Mouse (Mus musculus) midbrain, embryonic 12.5 days (tissue): Measurements from ENCODE around the gene Patz1. TPM values are rescaled to one million over a fixed set of nuclear protein-coding genes. Genes with fewer than 3 reads are reported as not detected.

Experiments
- ATAC-seq: fragments of 200-750 bp; cut with Nextera tagmentation; 2 replicates; pipeline ENCODE4 v1.8.0; 2017; ENCODE audit warnings: low read depth, moderate TSS enrichment, moderate library complexity; ENCODE audit not compliant: low FRiP score
- H3K27ac ChIP-seq: fragments of 300-500 bp; sonication (generic); replicated peaks from 2 replicates; pipeline ENCODE4 v1.5.1; 2016; ENCODE audit warnings: mild to moderate bottlenecking
- H3K27me3 ChIP-seq: fragments of 300-500 bp; sonication (generic); 2 replicates; pipeline ENCODE4 v1.6.1; 2016; ENCODE audit warnings: mild to moderate bottlenecking
- H3K36me3 ChIP-seq: fragments of 300-500 bp; sonication (generic); 2 replicates; pipeline ENCODE4 v1.6.1; 2016
- H3K4me1 ChIP-seq: fragments of 300-500 bp; sonication (generic); 2 replicates; pipeline ENCODE4 v1.6.1; 2016
- H3K4me2 ChIP-seq: fragments of 300-500 bp; sonication (generic); replicated peaks from 2 replicates; pipeline ENCODE4 v1.6.1; 2016; ENCODE audit warnings: mild to moderate bottlenecking, moderate library complexity
- H3K4me3 ChIP-seq: fragments of 300-500 bp; sonication (generic); 2 replicates; pipeline ENCODE4 v1.5.1; 2016; ENCODE audit warnings: mild to moderate bottlenecking
- H3K9ac ChIP-seq: fragments of 300-500 bp; sonication (generic); replicated peaks from 2 replicates; pipeline ENCODE4 v1.6.1; 2016; ENCODE audit warnings: mild to moderate bottlenecking, moderate library complexity
- H3K9me3 ChIP-seq: fragments of 300-500 bp; sonication (generic); 2 replicates; pipeline ENCODE4 v1.6.1; 2016; ENCODE audit warnings: mild to moderate bottlenecking
- WGBS: fragments of 180-500 bp; shearing (Covaris S2); methylation state at CpG from one replicate; pipeline ENCODE4 v1.1.7; 2016; 5-methylcytosine and 5-hydroxymethylcytosine counted together
- polyA plus RNA-seq: library from polyadenylated mRNA; unstranded; fragments of >200 nt; fragmentation: Nextera tagmentation; extraction: Ambion mirVana; gene quantifications from 2 replicates; pipeline ENCODE4 v1.2.1, GENCODE M21; 2016

Patz1 gene
- polyA plus RNA-seq, 1 experiment from 2014 or later = 140 TPM

GRCm38 (mm10) chr11:3333111-3333695 is 44.5 kb downstream of the Patz1 start:
- WGBS = 90% methylated on average over 11 of the region's 11 CpGs
- Histone ChIP-seq H3K36me3 (no peaks in the 10 kb centered on the region), H3K27ac (no peak overlapping the region), H3K27me3 (peaks cover 11% of the 10 kb centered on the region; the same call in 1 of the 2 replicates), H3K4me3 (no peak overlapping the region), H3K4me1 (peaks cover 37% of the 10 kb centered on the region), H3K4me2 (no peak overlapping the region), H3K9ac (no peak overlapping the region; the same call in 1 of the 2 replicates), H3K9me3 (no peaks in the 10 kb centered on the region)
- no peak for ATAC-seq

DNA sequence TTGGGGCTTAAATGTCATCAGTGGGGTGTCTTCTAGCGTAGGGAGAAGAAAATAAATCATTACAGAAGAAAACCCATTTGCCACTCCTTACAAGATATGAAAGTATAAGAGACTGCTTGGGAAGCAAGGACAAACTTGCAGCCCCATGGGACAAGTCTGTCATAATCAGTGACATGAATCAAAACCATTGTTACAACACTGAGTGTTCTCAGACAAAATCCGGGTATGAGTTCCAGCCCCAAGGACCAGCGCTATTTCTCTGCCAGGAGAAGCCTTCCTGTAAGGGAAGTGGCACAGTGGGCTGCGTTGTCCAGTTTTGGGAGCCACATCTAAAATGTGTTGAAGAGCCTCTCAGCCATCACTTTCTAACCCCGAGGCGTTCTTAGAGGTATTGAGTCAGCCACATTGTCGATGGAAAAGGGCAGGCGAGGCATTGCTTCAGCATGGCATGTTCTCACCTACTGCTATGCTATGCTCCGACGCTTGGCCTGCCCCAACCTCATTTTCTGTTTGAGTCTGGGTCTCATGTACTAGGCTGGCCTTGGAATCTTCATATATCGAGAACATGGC is 45.6 kb downstream of the Patz1 start:
- Histone ChIP-seq H3K4me2 (no peak overlapping the region), H3K9me3 (no peaks in the 10 kb centered on the region), H3K27me3 (peaks cover 11% of the 10 kb centered on the region; the same call in 1 of the 2 replicates), H3K4me1 (peaks cover 37% of the 10 kb centered on the region), H3K4me3 (no peak overlapping the region), H3K27ac (no peak overlapping the region), H3K36me3 (no peaks in the 10 kb centered on the region), H3K9ac (no peak overlapping the region)
- ATAC-seq = no peak
- WGBS = 90% methylated on average over 11 of the region's 11 CpGs

DNA sequence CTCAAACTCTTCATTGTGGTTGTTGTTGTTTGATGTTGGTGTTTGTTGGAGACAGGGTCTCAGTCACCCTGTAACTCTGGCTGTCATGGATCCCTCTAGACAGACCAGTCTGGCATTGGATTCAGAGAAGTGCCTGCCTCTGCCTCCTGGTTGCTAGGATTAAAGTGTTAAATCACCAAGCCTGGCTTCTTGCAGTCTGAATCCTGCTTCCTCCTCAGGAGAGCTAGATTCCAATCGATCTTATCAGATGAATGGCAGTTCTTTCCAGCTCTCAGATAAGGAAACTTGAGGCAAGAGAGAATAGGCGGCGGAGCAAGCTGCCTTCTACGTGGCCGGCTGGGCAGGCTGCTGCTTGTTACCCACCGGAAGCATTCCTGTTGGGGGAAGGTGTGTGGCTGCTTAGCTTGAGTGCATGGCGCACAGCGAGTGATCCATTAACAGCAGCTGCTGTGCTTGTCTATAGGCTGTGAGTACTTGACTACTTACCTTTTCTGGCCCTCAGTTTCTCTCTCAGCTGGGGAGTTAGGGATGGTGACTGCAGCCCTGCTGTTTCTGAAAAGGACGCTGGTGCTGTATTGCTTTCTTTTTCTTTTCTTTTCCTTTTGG is 46.1 kb downstream of the Patz1 start:
- 53% methylated on average over 9 of the region's 9 CpGs for WGBS
- no peak overlapping the region for H3K4me3 ChIP-seq
- peaks cover 37% of the 10 kb centered on the region for H3K4me1 ChIP-seq
- H3K36me3 ChIP-seq = no peaks in the 10 kb centered on the region
- H3K9me3 ChIP-seq = no peaks in the 10 kb centered on the region
- H3K27ac ChIP-seq = no peak overlapping the region
- H3K9ac ChIP-seq = no peak overlapping the region; the same call in 1 of the 2 replicates
- ATAC-seq = no peak
- no peak overlapping the region for H3K4me2 ChIP-seq
- H3K27me3 ChIP-seq = peaks cover 11% of the 10 kb centered on the region; the same call in 1 of the 2 replicates

GRCm38 (mm10) chr11:3335651-3336216 is 47.1 kb downstream of the Patz1 start:
- peaks cover 33% of the 10 kb centered on the region for H3K4me1 ChIP-seq
- 57% methylated on average over 11 of the region's 11 CpGs for WGBS

GRCm38 (mm10) chr11:3336602-3337001 is 47.9 kb downstream of the Patz1 start:
- WGBS = 82% methylated on average over 3 of the region's 3 CpGs
- Histone ChIP-seq H3K27ac (peak overlapping the region; percentile 79; the same call in 1 of the 2 replicates), H3K9ac (peak overlapping the region; percentile 12; the same call in 1 of the 2 replicates)

More at GRCm38 (mm10) chr11:3335651-3336216, 47.1 kb downstream of the Patz1 start:
- H3K27ac ChIP-seq = no peak overlapping the region
- H3K4me2 ChIP-seq = no peak overlapping the region
- no peak overlapping the region for H3K9ac ChIP-seq
- H3K4me3 ChIP-seq = no peak overlapping the region
- no peaks in the 10 kb centered on the region for H3K36me3 ChIP-seq
- no peaks in the 10 kb centered on the region for H3K9me3 ChIP-seq
- peaks cover 11% of the 10 kb centered on the region; the same call in 1 of the 2 replicates for H3K27me3 ChIP-seq
- ATAC-seq = no peak

DNA sequence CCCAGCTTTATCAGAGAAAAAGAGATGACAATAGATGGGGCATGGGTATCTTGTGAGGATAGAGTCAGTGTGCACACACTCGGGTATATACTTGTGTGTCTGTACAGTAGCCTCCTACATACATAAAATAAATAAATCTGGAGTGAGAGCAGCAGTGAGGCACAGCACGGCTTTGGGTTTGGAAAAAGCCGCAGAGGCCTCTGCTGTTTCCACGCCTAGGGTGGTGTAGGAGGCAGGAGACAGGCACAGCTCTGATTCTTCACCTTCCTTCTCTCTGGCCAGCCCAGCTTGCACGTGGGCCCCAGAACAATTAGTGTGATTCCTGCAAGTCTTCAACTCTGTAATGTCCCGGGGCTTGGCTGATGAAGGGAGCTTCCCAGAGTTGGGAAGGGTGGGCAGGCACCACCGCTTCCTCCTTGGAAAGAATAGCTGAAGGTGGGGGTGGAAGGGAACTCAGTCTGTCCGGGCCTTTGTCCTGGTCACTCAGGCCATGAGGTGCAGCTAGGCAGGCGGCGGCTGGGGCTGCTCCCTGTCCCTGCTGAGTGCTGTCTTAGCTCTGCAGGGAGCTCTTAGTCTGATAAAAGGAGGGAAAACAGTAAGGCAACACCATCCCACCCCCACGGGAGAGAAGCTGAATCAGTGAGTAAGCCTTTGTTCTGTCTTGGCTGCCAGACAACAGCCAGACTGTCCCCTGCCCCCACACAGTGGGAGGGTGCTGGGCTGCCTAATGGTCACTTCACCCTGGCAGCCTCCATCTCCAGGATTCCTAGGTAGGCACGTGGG is 48.7 kb downstream of the Patz1 start:
- peaks cover 21% of the 10 kb centered on the region for H3K4me1 ChIP-seq
- 7% methylated on average over 12 of the region's 12 CpGs for WGBS
- peaks cover 11% of the 10 kb centered on the region; the same call in 1 of the 2 replicates for H3K27me3 ChIP-seq
- 0 out of 2 replicates have a peak overlapping the region, but pooled peaks have one; percentile 13 for H3K4me2 ChIP-seq
- peak overlapping the region; percentile 12; the same call in 1 of the 2 replicates for H3K9ac ChIP-seq
- H3K27ac ChIP-seq = peak overlapping the region; percentile 79
- 0 out of 2 replicates have a peak, but pooled peaks cover 7% of the 10 kb centered on the region for H3K36me3 ChIP-seq
- H3K9me3 ChIP-seq = no peaks in the 10 kb centered on the region
- peak; percentile 80 for ATAC-seq
- H3K4me3 ChIP-seq = no peak overlapping the region

More at GRCm38 (mm10) chr11:3336602-3337001, 47.9 kb downstream of the Patz1 start:
- Histone ChIP-seq H3K27me3 (peaks cover 11% of the 10 kb centered on the region; the same call in 1 of the 2 replicates), H3K4me1 (peaks cover 26% of the 10 kb centered on the region), H3K36me3 (0 out of 2 replicates have a peak, but pooled peaks cover 2% of the 10 kb centered on the region), H3K4me2 (no peak overlapping the region), H3K9me3 (no peaks in the 10 kb centered on the region), H3K4me3 (no peak overlapping the region)
- ATAC-seq = no peak

DNA sequence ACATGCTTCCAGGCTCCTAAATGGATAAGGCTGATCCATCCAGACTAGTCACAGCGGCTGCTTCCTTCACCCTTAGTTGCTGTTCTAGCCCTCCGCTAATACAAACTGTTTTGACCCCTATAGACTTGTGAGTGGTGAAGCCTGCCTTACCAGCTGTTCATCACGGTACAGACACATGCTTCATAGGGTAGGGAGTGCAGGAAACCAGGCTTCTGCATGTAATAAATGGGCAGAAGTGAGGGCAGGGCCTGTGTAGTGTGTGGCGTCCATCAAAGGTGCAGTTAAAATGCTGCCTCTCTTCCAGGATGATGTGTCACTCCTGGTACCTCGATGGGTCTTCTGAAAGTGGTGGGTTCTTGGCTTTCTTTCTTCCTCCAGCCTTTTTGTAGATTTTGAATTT is 49.3 kb downstream of the Patz1 start:
- no peak overlapping the region for H3K4me2 ChIP-seq
- H3K4me3 ChIP-seq = no peak overlapping the region
- 49% methylated on average over 5 of the region's 5 CpGs for WGBS
- peaks cover 10% of the 10 kb centered on the region; the same call in 1 of the 2 replicates for H3K36me3 ChIP-seq
- peak overlapping the region; percentile 79 for H3K27ac ChIP-seq
- no peaks in the 10 kb centered on the region for H3K9me3 ChIP-seq
- peaks cover 8% of the 10 kb centered on the region; the same call in 1 of the 2 replicates for H3K27me3 ChIP-seq
- no peak; the same call in 1 of the 2 replicates for ATAC-seq
- peaks cover 15% of the 10 kb centered on the region for H3K4me1 ChIP-seq
- 0 out of 2 replicates have a peak overlapping the region, but pooled peaks have one; percentile 12 for H3K9ac ChIP-seq

DNA sequence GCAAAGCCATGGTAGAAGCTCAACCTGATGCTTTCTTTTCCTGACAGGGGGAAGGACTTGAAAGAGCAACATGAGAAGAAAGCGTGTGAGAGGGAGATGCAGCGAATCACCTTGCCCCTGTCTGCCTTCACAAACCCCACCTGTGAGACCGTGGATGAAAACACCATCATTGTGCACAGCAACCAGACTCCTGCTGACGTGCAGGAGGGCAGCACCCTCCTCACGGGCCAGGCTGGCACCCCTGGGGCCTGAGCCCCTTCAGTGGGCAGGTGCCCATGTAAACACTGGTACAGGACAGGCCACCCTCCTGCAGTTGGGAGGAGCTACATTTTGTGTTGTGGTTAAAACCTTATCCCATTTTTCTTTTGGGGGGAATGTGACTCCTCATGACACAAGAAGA is 52.8 kb downstream of the Patz1 start:
- Histone ChIP-seq H3K9ac (no peak overlapping the region), H3K36me3 (peaks cover 42% of the 10 kb centered on the region), H3K27me3 (no peaks in the 10 kb centered on the region), H3K4me2 (no peak overlapping the region), H3K4me1 (peaks cover 15% of the 10 kb centered on the region), H3K27ac (no peak overlapping the region), H3K9me3 (no peaks in the 10 kb centered on the region), H3K4me3 (no peak overlapping the region)
- WGBS = 82% methylated on average over 5 of the region's 5 CpGs
- no peak for ATAC-seq

DNA sequence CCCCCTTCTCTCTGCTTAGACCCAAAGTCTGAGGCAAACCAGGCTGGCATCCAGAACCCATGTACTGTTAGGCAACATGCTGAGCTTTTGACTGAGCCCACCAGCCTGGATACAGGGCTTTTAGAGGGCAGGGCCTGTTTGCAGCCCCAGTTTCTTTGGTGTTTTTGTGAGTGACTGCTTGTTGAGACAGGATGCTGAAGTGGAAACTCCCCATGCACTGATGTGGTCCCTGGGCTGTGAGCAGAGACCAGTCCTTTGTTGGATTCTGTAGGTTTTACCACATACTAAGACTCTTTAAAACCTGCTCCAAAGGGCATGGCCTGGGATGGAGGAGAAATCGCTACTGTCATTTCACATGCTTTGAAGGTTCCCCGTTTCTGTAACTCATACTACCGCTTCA is 56.2 kb downstream of the Patz1 start:
- H3K4me1 ChIP-seq = peaks cover 21% of the 10 kb centered on the region
- H3K4me2 ChIP-seq = no peak overlapping the region
- H3K9me3 ChIP-seq = no peaks in the 10 kb centered on the region
- 90% methylated on average over 3 of the region's 3 CpGs for WGBS
- no peak overlapping the region for H3K27ac ChIP-seq
- ATAC-seq = no peak
- peaks cover 57% of the 10 kb centered on the region for H3K36me3 ChIP-seq
- H3K9ac ChIP-seq = no peak overlapping the region
- H3K4me3 ChIP-seq = no peak overlapping the region
- no peaks in the 10 kb centered on the region for H3K27me3 ChIP-seq

GRCm38 (mm10) chr11:3346351-3346750 is 57.7 kb downstream of the Patz1 start:
- no peak overlapping the region for H3K27ac ChIP-seq
- H3K4me3 ChIP-seq = no peak overlapping the region
- H3K4me1 ChIP-seq = peaks cover 21% of the 10 kb centered on the region
- no peaks in the 10 kb centered on the region for H3K9me3 ChIP-seq
- H3K9ac ChIP-seq = no peak overlapping the region
- H3K27me3 ChIP-seq = no peaks in the 10 kb centered on the region
- H3K36me3 ChIP-seq = peaks cover 70% of the 10 kb centered on the region
- ATAC-seq = no peak
- 93% methylated on average over 7 of the region's 7 CpGs for WGBS
- no peak overlapping the region for H3K4me2 ChIP-seq

- peak; percentile 80 for ATAC-seq
- no peak overlapping the region for H3K4me2 ChIP-seq
- peaks cover 21% of the 10 kb centered on the region for H3K4me1 ChIP-seq
- no peak overlapping the region for H3K27ac ChIP-seq
- WGBS = 60% methylated on average over 12 of the region's 12 CpGs
- no peak overlapping the region for H3K4me3 ChIP-seq
- no peaks in the 10 kb centered on the region for H3K9me3 ChIP-seq
- no peak overlapping the region for H3K9ac ChIP-seq
- H3K27me3 ChIP-seq = no peaks in the 10 kb centered on the region
- peaks cover 70% of the 10 kb centered on the region for H3K36me3 ChIP-seq
Observed at GRCm38 (mm10) chr11:3347091-3347834, 58.6 kb downstream of the Patz1 start.
